Mouse (Mus musculus) lung, postnatal 0 days (tissue): ENCODE data around the gene Fmnl3. TPM values are rescaled to one million over a fixed set of nuclear protein-coding genes. Genes with fewer than 3 reads are reported as not detected.

Source experiments
- ATAC-seq: fragments of 200-750 bp; cut with Nextera tagmentation; 2 replicates; pipeline ENCODE4 v1.8.0; 2017; ENCODE audit warnings: moderate library complexity
- DNase-seq: peaks from one replicate; pipeline ENCODE4 v3.0.0-alpha.2; 2016; ENCODE audit warnings: low spot score
- H3K27ac ChIP-seq: fragments of 300-500 bp; sonication (generic); 2 replicates; pipeline ENCODE4 v1.5.1; 2014; ENCODE audit warnings: antibody characterized with exemption, mild to moderate bottlenecking, low read length, mixed read lengths
- H3K27me3 ChIP-seq: fragments of 300-500 bp; sonication (generic); replicated peaks from 2 replicates; pipeline ENCODE4 v1.6.1; 2014; ENCODE audit warnings: low read length, mixed read lengths; ENCODE audit not compliant: insufficient read depth
- H3K36me3 ChIP-seq: fragments of 300-500 bp; sonication (generic); 2 replicates; pipeline ENCODE4 v1.6.1; 2014; ENCODE audit warnings: low read length, mixed read lengths; ENCODE audit not compliant: insufficient read depth
- H3K4me1 ChIP-seq: fragments of 300-500 bp; sonication (generic); 2 replicates; pipeline ENCODE4 v1.6.1; 2014; ENCODE audit warnings: antibody characterized with exemption, low read depth, low read length, mixed read lengths; ENCODE audit not compliant: insufficient read depth
- H3K4me2 ChIP-seq: fragments of 300-500 bp; sonication (generic); replicated peaks from 2 replicates; pipeline ENCODE4 v1.6.1; 2014; ENCODE audit warnings: low read depth, mild to moderate bottlenecking, low read length, moderate library complexity, mixed read lengths
- H3K4me3 ChIP-seq: fragments of 300-500 bp; sonication (generic); 2 replicates; pipeline ENCODE4 v1.5.1; 2014; ENCODE audit warnings: low read depth, low read length
- H3K9ac ChIP-seq: fragments of 300-500 bp; sonication (generic); replicated peaks from 2 replicates; pipeline ENCODE4 v1.6.1; 2014; ENCODE audit warnings: low read depth, mild to moderate bottlenecking
- H3K9me3 ChIP-seq: fragments of 300-500 bp; sonication (generic); 2 replicates; pipeline ENCODE4 v1.6.1; 2016; ENCODE audit warnings: low read length, mixed read lengths
- CTCF ChIP-seq: IDR thresholded peaks from 2 replicates; pipeline ENCODE4 v1.5.1; 2016; ENCODE audit warnings: antibody characterized with exemption, mild to moderate bottlenecking
- EP300 ChIP-seq: IDR thresholded peaks from 2 replicates; pipeline ENCODE4 v1.6.1; 2016; ENCODE audit warnings: antibody characterized with exemption, mild to moderate bottlenecking, control low read depth
- WGBS: fragments of 180-500 bp; shearing (Covaris S2); extraction: QIAGEN DNeasy Blood & Tissue Kit; methylation state at CpG from one replicate; pipeline ENCODE4 v1.1.7; 2014; 5-methylcytosine and 5-hydroxymethylcytosine counted together
- polyA plus RNA-seq: library from polyadenylated mRNA; unstranded; fragments of >200 nt; fragmentation: Nextera tagmentation; extraction: Ambion mirVana; gene quantifications from 2 replicates; pipeline ENCODE4 v1.2.1, GENCODE M21; 2015

Fmnl3 gene
- polyA plus RNA-seq, 1 experiment from 2014 or later = 25.8 TPM

DNA sequence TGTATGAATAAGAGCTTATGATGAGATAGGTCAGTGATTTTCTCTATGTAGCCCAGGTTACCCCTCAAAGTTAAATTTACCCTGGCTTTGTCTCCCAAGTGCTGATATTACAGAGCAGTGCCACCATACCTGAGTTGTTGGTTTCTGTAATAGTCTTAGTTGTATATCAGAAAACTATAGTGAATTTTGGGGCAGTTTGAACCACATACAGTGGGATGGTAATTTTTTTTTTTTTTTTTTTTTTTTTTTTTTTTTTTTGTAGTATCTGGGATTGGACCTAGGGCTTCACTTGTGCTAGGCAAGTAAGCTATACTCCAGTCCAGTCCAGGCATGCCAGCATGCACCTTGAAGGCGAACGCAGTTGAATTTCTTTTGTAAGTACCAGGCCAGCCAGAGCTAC, 27.3 kb upstream of the Fmnl3 start:
- TF ChIP-seq CTCF (no peak), EP300 (no peak)
- DNase-seq (no peak), ATAC-seq (no peak)
- Histone ChIP-seq H3K4me3 (no peak overlapping the region), H3K27me3 (no peaks in the 10 kb centered on the region), H3K4me1 (peaks cover 16% of the 10 kb centered on the region; the same call in 1 of the 2 replicates), H3K9ac (no peak overlapping the region), H3K27ac (no peak overlapping the region), H3K9me3 (no peaks in the 10 kb centered on the region), H3K4me2 (no peak overlapping the region), H3K36me3 (0 out of 2 replicates have a peak, but pooled peaks cover 5% of the 10 kb centered on the region)
- WGBS = 78% methylated on average over 2 of the region's 2 CpGs

GRCm38 (mm10) chr15:99396875-99397274, 26.6 kb upstream of the Fmnl3 start:
- H3K36me3 ChIP-seq = no peaks in the 10 kb centered on the region
- no peak for DNase-seq
- 30% methylated on average over 4 of the region's 4 CpGs for WGBS
- TF ChIP-seq EP300 = no peak
- no peak for TF ChIP-seq CTCF
- peaks cover 16% of the 10 kb centered on the region; the same call in 1 of the 2 replicates for H3K4me1 ChIP-seq
- 0 out of 2 replicates have a peak overlapping the region, but pooled peaks have one; percentile 3 for H3K27ac ChIP-seq
- no peak for ATAC-seq
- H3K9me3 ChIP-seq = no peaks in the 10 kb centered on the region
- H3K27me3 ChIP-seq = no peaks in the 10 kb centered on the region
- H3K4me2 ChIP-seq = peak overlapping the region; percentile 53
- H3K9ac ChIP-seq = no peak overlapping the region
- no peak overlapping the region for H3K4me3 ChIP-seq

- Histone ChIP-seq H3K9ac (no peak overlapping the region), H3K4me2 (peak overlapping the region; percentile 53), H3K27me3 (no peaks in the 10 kb centered on the region), H3K4me3 (no peak overlapping the region), H3K9me3 (no peaks in the 10 kb centered on the region), H3K27ac (0 out of 2 replicates have a peak overlapping the region, but pooled peaks have one; percentile 3), H3K36me3 (no peaks in the 10 kb centered on the region), H3K4me1 (peaks cover 16% of the 10 kb centered on the region; the same call in 1 of the 2 replicates)
- TF ChIP-seq EP300 (no peak), CTCF (no peak)
- WGBS = 57% methylated on average over 1 of the region's 1 CpGs
- DNase-seq = no peak
- no peak for ATAC-seq
These were observed 26.2 kb upstream of the Fmnl3 start for GRCm38 (mm10) chr15:99396462-99396861.

- H3K9ac ChIP-seq = peak overlapping the region; percentile 98
- no peak; the same call in 1 of the 2 replicates for TF ChIP-seq CTCF
- TF ChIP-seq EP300 = peak; percentile 48; the same call in 1 of the 2 replicates
- ATAC-seq = peak; percentile 71
- WGBS = 2% methylated on average over 24 of the region's 24 CpGs
- no peaks in the 10 kb centered on the region for H3K9me3 ChIP-seq
- DNase-seq = peak; percentile 92
- peak overlapping the region; percentile 98 for H3K4me3 ChIP-seq
- peaks cover 13% of the 10 kb centered on the region; the same call in 1 of the 2 replicates for H3K4me1 ChIP-seq
- H3K4me2 ChIP-seq = peak overlapping the region; percentile 65
- peak overlapping the region; percentile 99 for H3K27ac ChIP-seq
- H3K36me3 ChIP-seq = no peaks in the 10 kb centered on the region
- no peaks in the 10 kb centered on the region for H3K27me3 ChIP-seq
These were observed 23.3 kb upstream of the Fmnl3 start for GRCm38 (mm10) chr15:99393386-99394252.

GRCm38 (mm10) chr15:99392486-99393385, 22.5 kb upstream of the Fmnl3 start, which contains the start of gene Tmbim6:
Tmbim6 (plus strand) TSS chr15:99392882.
- H3K4me3 ChIP-seq = peak within 1 kb of the TSS; percentile 98
- DNase-seq = peak; percentile 100
- TF ChIP-seq EP300 (peak; percentile 22; the same call in 1 of the 2 replicates), CTCF (0 out of 2 replicates have a peak, but pooled peaks have one; percentile 32)
- no peaks in the 10 kb centered on the region for H3K36me3 ChIP-seq
- H3K4me1 ChIP-seq = peaks cover 11% of the 10 kb centered on the region; the same call in 1 of the 2 replicates
- ATAC-seq = peak; percentile 97
- no peaks in the 10 kb centered on the region for H3K9me3 ChIP-seq
- WGBS = 2% methylated on average over 38 of the region's 51 CpGs
- no peaks in the 10 kb centered on the region for H3K27me3 ChIP-seq
- peak within 1 kb of the TSS; percentile 65 for H3K4me2 ChIP-seq
- H3K9ac ChIP-seq = peak within 1 kb of the TSS; percentile 98
- H3K27ac ChIP-seq = peak within 1 kb of the TSS; percentile 99
